Mouse (Mus musculus) kidney, postnatal 25 days (tissue): ENCODE data around the gene Zscan4c.
"Not testable (repeated sequence)": the region's sequence is repeated elsewhere in the genome, so short reads cannot be mapped to it uniquely, and the experiment has no call there.

ENCODE experiments used
- DNase-seq, 2 experiments: peaks; one replicate each; pipeline ENCODE4 v3.0.0; 2021; ENCODE audit warnings: mixed read lengths in 2 of 2

Gene Zscan4c

DNA sequence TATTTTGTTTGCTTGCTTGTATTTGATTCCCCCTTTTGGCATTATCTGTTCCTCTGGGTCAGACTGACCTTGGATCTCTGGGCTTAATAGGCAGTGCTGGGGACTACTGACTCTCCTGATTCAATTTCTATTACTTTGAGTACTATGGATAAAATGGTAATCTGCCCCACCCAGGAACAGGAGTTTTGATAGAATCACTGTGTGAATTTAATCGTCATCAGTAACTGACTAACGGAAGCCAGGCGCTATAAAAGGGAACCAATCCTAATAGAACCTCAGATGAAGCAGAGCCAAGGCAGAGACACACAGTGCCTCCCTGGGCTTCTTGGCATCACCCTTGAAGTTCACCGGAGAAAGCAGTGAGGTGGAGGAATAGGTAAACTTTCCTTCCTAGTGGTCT, at the start of gene Zscan4c:
Gene Zscan4c, plus strand, starts transcription at position 301 of the 400 bp plus-strand sequence.
- DNase-seq, result not testable (repeated sequence)
